Mouse (Mus musculus) CH12.LX (cell line): ENCODE results near the gene Gemin8. TPM values are rescaled to one million over a fixed set of nuclear protein-coding genes. Genes with fewer than 3 reads are reported as not detected.

Source experiments
- DNase-seq: peaks from one replicate; pipeline ENCODE4 v3.0.0-alpha.2; 2013; ENCODE audit errors: extremely low read depth
- H3K27ac ChIP-seq: 2 replicates; pipeline ENCODE4 v1.5.1; 2012; ENCODE audit warnings: low read depth, mild to moderate bottlenecking, control low read depth, moderate library complexity; ENCODE audit not compliant: insufficient read depth
- H3K27me3 ChIP-seq: replicated peaks from 2 replicates; pipeline ENCODE3; 2012; ENCODE audit warnings: inconsistent platforms
- H3K36me3 ChIP-seq, 2 experiments: replicated peaks in 1 of 2; 2 replicates each; pipeline versions ENCODE3 to v1.6.1; 2012; ENCODE audit warnings: inconsistent platforms in 1 of 2, low read length in 1 of 2, mild to moderate bottlenecking in 1 of 2, mixed read lengths in 1 of 2, moderate library complexity in 1 of 2; ENCODE audit not compliant: control insufficient read depth in 1 of 2, insufficient read depth in 1 of 2
- H3K4me1 ChIP-seq, 2 experiments: 2 replicates each; pipeline ENCODE4 v1.6.1; 2012; ENCODE audit warnings: inconsistent platforms in 1 of 2, moderate library complexity in 1 of 2; ENCODE audit not compliant: insufficient read depth in 2 of 2, control insufficient read depth in 1 of 2
- H3K4me2 ChIP-seq: 2 replicates; pipeline ENCODE4 v1.6.1; 2012; ENCODE audit warnings: low read depth, mild to moderate bottlenecking, control low read depth; ENCODE audit not compliant: poor library complexity, insufficient read depth, severe bottlenecking
- H3K4me3 ChIP-seq, 3 experiments: fragments of 150-350 bp in 1 of 3; sonication (generic) in 1 of 3; replicated peaks in 1 of 3; 2 replicates each; pipeline versions ENCODE3 to v1.5.1; 2011 to 2012; ENCODE audit warnings: low read depth in 2 of 3, low read length in 2 of 3, mild to moderate bottlenecking in 2 of 3, moderate library complexity in 2 of 3, control low read depth in 1 of 3, improper control_type of control experiment in 1 of 3, inconsistent platforms in 1 of 3, mixed read lengths in 1 of 3; ENCODE audit not compliant: poor library complexity in 1 of 3
- H3K79me2 ChIP-seq: replicated peaks from 2 replicates; pipeline ENCODE4 v1.6.1; 2012; ENCODE audit warnings: mild to moderate bottlenecking, moderate library complexity; ENCODE audit not compliant: control insufficient read depth, poor library complexity, insufficient read depth, severe bottlenecking; ENCODE audit errors: extremely low read depth
- H3K9ac ChIP-seq: 2 replicates; pipeline ENCODE4 v1.6.1; 2012; ENCODE audit warnings: low read depth, mild to moderate bottlenecking, control low read depth, moderate library complexity; ENCODE audit not compliant: insufficient read depth
- H3K9me3 ChIP-seq: replicated peaks from 2 replicates; pipeline ENCODE3; 2012; ENCODE audit warnings: low read length, inconsistent platforms, mixed read lengths
- BHLHE40 ChIP-seq: IDR thresholded peaks from 2 replicates; pipeline ENCODE4 v1.6.1; 2011; ENCODE audit warnings: mild to moderate bottlenecking, low read depth, low read length, improper control_type of control experiment
- CHD1 ChIP-seq: IDR thresholded peaks from 2 replicates; pipeline ENCODE4 v1.6.1; 2012; ENCODE audit warnings: low read depth, low read length, improper control_type of control experiment, inconsistent platforms
- CTCF ChIP-seq, 2 experiments: IDR thresholded peaks in 1 of 2; conservative IDR thresholded peaks in 1 of 2; 2 replicates each; pipeline ENCODE4 v1.5.1; 2011 to 2012; ENCODE audit warnings: low read depth in 2 of 2, low read length in 2 of 2, improper control_type of control experiment in 1 of 2, inconsistent platforms in 1 of 2, mild to moderate bottlenecking in 1 of 2, moderate library complexity in 1 of 2
- E2F4 ChIP-seq: IDR thresholded peaks from 2 replicates; pipeline ENCODE4 v1.6.1; 2011; ENCODE audit warnings: low read depth, low read length, improper control_type of control experiment; ENCODE audit not compliant: insufficient replicate concordance
- ELF1 ChIP-seq: IDR thresholded peaks from 2 replicates; pipeline ENCODE4 v1.6.1; 2014; ENCODE audit warnings: low read depth, mild to moderate bottlenecking, inconsistent platforms, low read length, improper control_type of control experiment
- EP300 ChIP-seq: IDR thresholded peaks from 2 replicates; pipeline ENCODE4 v1.6.1; 2011; ENCODE audit warnings: low read length, improper control_type of control experiment
- ETS1 ChIP-seq: conservative IDR thresholded peaks from 2 replicates; pipeline ENCODE4 v1.6.1; 2012; ENCODE audit warnings: low read depth, mild to moderate bottlenecking, inconsistent platforms, low read length, improper control_type of control experiment, moderate library complexity
- HCFC1 ChIP-seq: IDR thresholded peaks from 2 replicates; pipeline ENCODE4 v1.6.1; 2012; ENCODE audit warnings: low read depth, mild to moderate bottlenecking, inconsistent platforms, low read length, improper control_type of control experiment
- IRF4 ChIP-seq: IDR thresholded peaks from 2 replicates; pipeline ENCODE4 v1.6.1; 2014; ENCODE audit warnings: low read depth, mild to moderate bottlenecking, inconsistent platforms, low read length, improper control_type of control experiment
- JUN ChIP-seq: IDR thresholded peaks from 2 replicates; pipeline ENCODE4 v1.6.1; 2011; ENCODE audit warnings: low read depth, mild to moderate bottlenecking, low read length, improper control_type of control experiment, moderate library complexity; ENCODE audit not compliant: insufficient read depth
- JUND ChIP-seq: conservative IDR thresholded peaks from 2 replicates; pipeline ENCODE4 v1.6.1; 2011; ENCODE audit warnings: low read depth, low read length, improper control_type of control experiment
- MAFK ChIP-seq: IDR thresholded peaks from 2 replicates; pipeline ENCODE4 v1.6.1; 2011; ENCODE audit warnings: low read length, improper control_type of control experiment; ENCODE audit not compliant: insufficient replicate concordance
- MAX ChIP-seq: IDR thresholded peaks from 2 replicates; pipeline ENCODE4 v1.6.1; 2011; ENCODE audit warnings: low read length, improper control_type of control experiment
- MAZ ChIP-seq: IDR thresholded peaks from 2 replicates; pipeline ENCODE4 v1.6.1; 2012; ENCODE audit warnings: low read depth, mild to moderate bottlenecking, inconsistent platforms, low read length, improper control_type of control experiment, moderate library complexity
- MEF2A ChIP-seq: IDR thresholded peaks from 2 replicates; pipeline ENCODE4 v1.6.1; 2014; ENCODE audit warnings: low read depth, mild to moderate bottlenecking, inconsistent platforms, low read length, improper control_type of control experiment, borderline replicate concordance
- NRF1 ChIP-seq: IDR thresholded peaks from 2 replicates; pipeline ENCODE4 v1.6.1; 2014; ENCODE audit warnings: low read depth, mild to moderate bottlenecking, inconsistent platforms, low read length, improper control_type of control experiment, moderate library complexity
- POLR2A ChIP-seq: IDR thresholded peaks from 2 replicates; pipeline ENCODE4 v1.6.1; 2011; ENCODE audit warnings: low read depth, mild to moderate bottlenecking, improper control_type of control experiment, low read length
- RCOR1 ChIP-seq: conservative IDR thresholded peaks from 2 replicates; pipeline ENCODE4 v1.6.1; 2012; ENCODE audit warnings: low read depth, mild to moderate bottlenecking, inconsistent platforms, low read length, improper control_type of control experiment
- SMC3 ChIP-seq: IDR thresholded peaks from 2 replicates; pipeline ENCODE4 v1.6.1; 2011; ENCODE audit warnings: low read depth, low read length, improper control_type of control experiment
- ZC3H11A ChIP-seq: IDR thresholded peaks from 2 replicates; pipeline ENCODE4 v1.6.1; 2012; ENCODE audit warnings: low read depth, mild to moderate bottlenecking, inconsistent platforms, low read length, improper control_type of control experiment
- ZNF384 ChIP-seq: IDR thresholded peaks from 2 replicates; pipeline ENCODE4 v1.6.1; 2012; ENCODE audit warnings: low read depth, low read length, improper control_type of control experiment, inconsistent platforms
- dilution Hi-C: fragments of 300-500 bp; cut with MboI; formaldehyde crosslinking; loops from 2 replicates; pipeline ENCODE4 v1.14.3; 2020; ENCODE audit warnings: low sequenced_read_pairs; ENCODE audit not compliant: extremely low pct_unique_long_range_greater_than_20kb, extremely low pct_ligation_motif_present
- in situ Hi-C: fragments of 300-500 bp; cut with MboI; formaldehyde crosslinking; loops from 3 replicates; pipeline ENCODE4 v1.14.3; 2019; ENCODE audit warnings: low sequenced_read_pairs, low pct_ligation_motif_present, low pct_unique_long_range_greater_than_20kb, mixed read lengths
- polyA plus RNA-seq: library from polyadenylated mRNA; unstranded; fragments of >175 nt; gene quantifications from 2 replicates; pipeline ENCODE4 v1.2.1, GENCODE M21; 2012; ENCODE audit warnings: low read depth; ENCODE audit not compliant: insufficient read length
- total RNA-seq, 2 experiments: library from RNA; depleted of rRNA; stranded (reverse); fragments of 300-350 nt in 1 of 2; fragments of >200 nt in 1 of 2; gene quantifications; 2 replicates each; pipeline ENCODE4 v1.2.3; 2012 to 2014

The Gemin8 gene
- total and polyA plus RNA-seq, 3 experiments = 10.7 to 20.1 (median 13.0) TPM

DNA sequence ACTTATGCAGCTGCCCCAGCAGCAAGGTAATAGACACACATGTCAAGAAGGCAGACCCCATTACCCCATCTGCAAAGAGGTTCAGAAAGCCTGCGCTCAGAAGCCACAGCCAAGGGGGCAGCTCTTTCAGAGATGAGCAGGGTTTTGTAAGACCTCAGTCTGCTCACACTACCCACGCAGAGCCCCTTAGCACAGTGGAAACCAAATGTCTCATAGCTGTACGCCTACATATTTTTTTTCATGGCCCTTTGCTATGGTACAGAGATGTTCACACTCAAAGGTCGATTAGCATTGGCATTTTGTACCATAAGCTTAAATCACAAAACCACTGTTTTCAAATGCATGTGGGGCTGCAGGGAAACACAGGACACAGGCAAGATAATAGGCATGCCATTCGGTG, 56.6 kb downstream of the Gemin8 start:
- H3K9me3 ChIP-seq = no peaks in the 10 kb centered on the region
- dilution Hi-C loops = no loop called here
- H3K4me1 ChIP-seq = peaks cover 3 to 12% of the 10 kb centered on the region in 2 experiments; a peak in 3 of 4 replicates
- H3K9ac ChIP-seq = no peak overlapping the region
- H3K27ac ChIP-seq = no peak overlapping the region
- H3K79me2 ChIP-seq = no peaks in the 10 kb centered on the region
- no peak overlapping the region for H3K4me3 ChIP-seq
- H3K36me3 ChIP-seq = no peaks in the 10 kb centered on the region
- in situ Hi-C loops = no loop called here
- TF ChIP-seq E2F4 (no peak), MAX (no peak), MAZ (no peak), EP300 (no peak), CTCF (conservative IDR thresholded peaks at IDR 0.05 in 1 of 2, IDR thresholded peaks at IDR 0.05 in 1 of 2; ENCODE audit: low read depth in 2 of 2, low read length in 2 of 2) (no peak), CHD1 (no peak), ELF1 (no peak), MEF2A (no peak), ETS1 (no peak), HCFC1 (no peak), ZC3H11A (no peak), RCOR1 (no peak), NRF1 (no peak), ZNF384 (no peak)
- H3K27me3 ChIP-seq = no peaks in the 10 kb centered on the region
- H3K4me2 ChIP-seq = no peak overlapping the region
- no peak for DNase-seq

DNA sequence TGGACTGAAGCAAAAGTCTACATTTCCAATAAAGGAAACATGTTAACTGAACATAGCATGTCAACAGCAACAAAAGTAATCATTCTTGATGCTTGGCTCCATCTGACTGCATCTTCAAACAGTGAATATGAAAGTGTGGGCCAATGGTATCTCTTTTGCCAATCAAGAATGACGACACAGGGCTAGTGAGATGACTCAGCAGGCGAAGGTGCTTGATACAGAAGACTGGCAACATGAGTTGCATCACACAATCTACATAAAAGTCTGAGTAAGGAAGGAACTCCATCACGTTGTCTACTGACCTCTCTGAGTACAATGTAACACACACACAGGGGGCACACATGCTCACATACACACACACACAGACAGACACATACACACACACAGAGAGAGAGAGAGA, 59.5 kb downstream of the Gemin8 start:
- H3K36me3 ChIP-seq = no peaks in the 10 kb centered on the region
- TF ChIP-seq JUND (peak; percentile 48; the same call in 1 of the 2 replicates), POLR2A (no peak), SMC3 (no peak), IRF4 (peak; percentile 83), ETS1 (peak; percentile 59), MAFK (no peak), BHLHE40 (0 out of 2 replicates have a peak, but pooled peaks have one; percentile 13), JUN (peak; percentile 51; the same call in 1 of the 2 replicates), MEF2A (peak; percentile 23; the same call in 1 of the 2 replicates)
- TF ChIP-seq, all 38 proteins: peak for 6
- H3K4me3 ChIP-seq = no peak overlapping the region
- H3K27ac ChIP-seq = no peak overlapping the region
- peak; percentile 51 for DNase-seq
- H3K9me3 ChIP-seq = no peaks in the 10 kb centered on the region
- no peaks in the 10 kb centered on the region for H3K79me2 ChIP-seq
- H3K27me3 ChIP-seq = no peaks in the 10 kb centered on the region
- in situ Hi-C loops = no loop called here
- no peak overlapping the region for H3K4me2 ChIP-seq
- H3K4me1 ChIP-seq = peaks cover 3 to 12% of the 10 kb centered on the region in 2 experiments; a peak in 3 of 4 replicates
- H3K9ac ChIP-seq = no peak overlapping the region
- dilution Hi-C loops = no loop called here
